Mouse (Mus musculus) lung, postnatal 0 days (tissue): ENCODE data around the gene Trim67.

Experiments used
- CTCF ChIP-seq: IDR thresholded peaks from 2 replicates; pipeline ENCODE4 v1.5.1; 2016; ENCODE audit warnings: antibody characterized with exemption, mild to moderate bottlenecking
- EP300 ChIP-seq: IDR thresholded peaks from 2 replicates; pipeline ENCODE4 v1.6.1; 2016; ENCODE audit warnings: antibody characterized with exemption, mild to moderate bottlenecking, control low read depth

DNA sequence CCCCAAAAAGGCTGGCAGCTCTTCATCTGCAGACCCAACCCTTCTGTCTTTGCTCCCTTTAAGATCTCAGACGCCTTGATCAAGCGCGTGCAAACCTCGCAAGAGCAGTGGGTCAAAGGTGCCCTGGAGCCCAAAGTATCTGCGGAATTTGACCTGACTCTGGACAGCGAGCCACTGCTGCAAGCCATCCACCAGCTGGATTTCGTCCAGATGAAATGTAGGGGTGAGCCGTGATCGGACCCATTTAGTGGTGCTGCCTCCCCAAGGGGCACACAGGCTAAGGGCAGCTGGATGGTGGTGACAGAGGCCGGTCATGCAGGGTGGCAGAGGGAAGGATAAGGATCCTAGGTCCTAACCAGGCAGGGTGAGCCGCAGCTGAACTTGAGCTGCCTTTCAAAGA is 27.2 kb downstream of the Trim67 start:
- no peak for TF ChIP-seq CTCF
- no peak for TF ChIP-seq EP300
